Mouse (Mus musculus) B cell, adult 67 days (primary cell): ENCODE data around the gene Ppil4. TPM values are rescaled to one million over a fixed set of nuclear protein-coding genes. Genes with fewer than 3 reads are reported as not detected.

ENCODE experiments used
- total RNA-seq, 2 experiments: library from RNA; stranded (reverse); gene quantifications; 4 replicates each; pipeline ENCODE4 v1.2.4; 2023

Gene Ppil4
- total RNA-seq = 10 to 100 TPM; 74.8 to 77.7 TPM

GRCm38 (mm10) chr10:7792751-7793385, at the start of gene Ppil4, which contains the start of gene Ginm1:
Ppil4 (plus strand) TSS chr10:7792891.
Ginm1 (minus strand) TSS chr10:7792824.

GRCm38 (mm10) chr10:7832171-7832676, 39.5 kb downstream of the Ppil4 start, which contains the start of gene Zc3h12d:
Zc3h12d (plus strand) TSS chr10:7832470.

Other genes starting within 250 kb of the Ppil4 start
- under 1 TPM; 0.36 to 0.52 TPM for gene Lrp11, start 203.1 kb upstream of the Ppil4 start, total RNA-seq
- gene Nup43, start 125.4 kb upstream of the Ppil4 start, total RNA-seq = 10 to 100 TPM; 11.6 to 13.2 TPM
- gene Pcmt1, start 111.8 kb upstream of the Ppil4 start, total RNA-seq = 10 to 100 TPM; 52.7 to 72.0 TPM
- 10 to 100 TPM; 45.9 to 48.8 TPM for gene Lats1, start 111.7 kb upstream of the Ppil4 start, total RNA-seq
- gene Katna1, start 66.9 kb upstream of the Ppil4 start, total RNA-seq = 10 to 100 TPM; 36.4 to 37.3 TPM
- gene Ginm1, start 67 bp upstream of the Ppil4 start, total RNA-seq = 10 to 100 TPM; 47.9 to 59.4 TPM
- gene Zc3h12d, start 39.6 kb downstream of the Ppil4 start, total RNA-seq = 10 to 100 TPM; 51.2 to 59.5 TPM
- gene Tab2, start 163.3 kb downstream of the Ppil4 start, total RNA-seq = 100 to 1,000 TPM; 124 to 136 TPM